Mouse (Mus musculus): ENCODE data around the gene RPS10-NUDT3.

GRCm38 (mm10) chr17:27549234-27549633 is 85.8 kb downstream of the RPS10-NUDT3 start:
- TF ChIP-seq CTCF (IDR thresholded peaks at IDR 0.05; ENCODE audit: low read depth), result no peak
- TF ChIP-seq EP300 (optimal IDR thresholded peaks at IDR 0.05), result no peak

All from stomach, postnatal 0 days (tissue).